Mouse (Mus musculus) stomach, embryonic 16.5 days (tissue): ENCODE measurements around the gene Anxa6. TPM values are rescaled to one million over a fixed set of nuclear protein-coding genes. Genes with fewer than 3 reads are reported as not detected.

ENCODE experiments used
- ATAC-seq: fragments of 200-750 bp; cut with Nextera tagmentation; 2 replicates; pipeline ENCODE4 v1.8.0; 2017; ENCODE audit warnings: moderate number of reproducible peaks, moderate TSS enrichment; ENCODE audit not compliant: insufficient read depth, low FRiP score
- H3K27ac ChIP-seq: fragments of 300-500 bp; sonication (generic); 2 replicates; pipeline ENCODE4 v1.5.1; 2014; ENCODE audit warnings: low read length
- H3K27me3 ChIP-seq: fragments of 300-500 bp; sonication (generic); 2 replicates; pipeline ENCODE4 v1.6.1; 2014; ENCODE audit warnings: low read length, control low read depth, mixed read lengths; ENCODE audit not compliant: control insufficient read depth, insufficient read depth
- H3K36me3 ChIP-seq: fragments of 300-500 bp; sonication (generic); 2 replicates; pipeline ENCODE4 v1.6.1; 2014; ENCODE audit warnings: low read length; ENCODE audit not compliant: control insufficient read depth, insufficient read depth
- H3K4me1 ChIP-seq: fragments of 300-500 bp; sonication (generic); 2 replicates; pipeline ENCODE4 v1.6.1; 2014; ENCODE audit warnings: low read length, control low read depth, mixed read lengths; ENCODE audit not compliant: control insufficient read depth, insufficient read depth
- H3K4me2 ChIP-seq: fragments of 300-500 bp; sonication (generic); 2 replicates; pipeline ENCODE4 v1.6.1; 2014; ENCODE audit warnings: low read depth, low read length, mixed read lengths
- H3K4me3 ChIP-seq: fragments of 300-500 bp; sonication (generic); replicated peaks from 2 replicates; pipeline ENCODE4 v1.5.1; 2014; ENCODE audit warnings: mild to moderate bottlenecking, low read length
- H3K9ac ChIP-seq: fragments of 300-500 bp; sonication (generic); 2 replicates; pipeline ENCODE4 v1.6.1; 2014; ENCODE audit warnings: low read length
- H3K9me3 ChIP-seq: fragments of 300-500 bp; sonication (generic); replicated peaks from 2 replicates; pipeline ENCODE4 v1.6.1; 2016; ENCODE audit warnings: low read length, control low read depth; ENCODE audit not compliant: control insufficient read depth
- WGBS: fragments of 180-500 bp; shearing (Covaris S2); extraction: QIAGEN DNeasy Blood & Tissue Kit; methylation state at CpG from one replicate; pipeline ENCODE4 v1.1.7; 2014; 5-methylcytosine and 5-hydroxymethylcytosine counted together
- polyA plus RNA-seq: library from polyadenylated mRNA; unstranded; fragments of >200 nt; fragmentation: Nextera tagmentation; extraction: Ambion mirVana; gene quantifications from 2 replicates; pipeline ENCODE4 v1.2.1, GENCODE M21; 2015

Gene Anxa6
- polyA plus RNA-seq, 1 experiment from 2014 or later = 364 TPM

GRCm38 (mm10) chr11:55039591-55039990, 6.3 kb upstream of the Anxa6 start:
- Histone ChIP-seq H3K27me3 (no peaks in the 10 kb centered on the region), H3K4me3 (no peak overlapping the region), H3K4me2 (no peak overlapping the region), H3K27ac (no peak overlapping the region), H3K36me3 (no peaks in the 10 kb centered on the region), H3K9ac (no peak overlapping the region), H3K9me3 (no peaks in the 10 kb centered on the region), H3K4me1 (no peaks in the 10 kb centered on the region)
- ATAC-seq = peak; percentile 41; the same call in 1 of the 2 replicates
- 3% methylated on average over 9 of the region's 9 CpGs for WGBS

- H3K4me1 ChIP-seq = peaks cover 7% of the 10 kb centered on the region
- H3K27ac ChIP-seq = no peak overlapping the region
- no peak overlapping the region for H3K4me3 ChIP-seq
- no peaks in the 10 kb centered on the region for H3K9me3 ChIP-seq
- H3K27me3 ChIP-seq = no peaks in the 10 kb centered on the region
- 28% methylated on average over 3 of the region's 3 CpGs for WGBS
- H3K36me3 ChIP-seq = no peaks in the 10 kb centered on the region
- no peak overlapping the region for H3K4me2 ChIP-seq
- no peak overlapping the region for H3K9ac ChIP-seq
- no peak for ATAC-seq
These were observed 3.4 kb upstream of the Anxa6 start for GRCm38 (mm10) chr11:55036601-55037000.

GRCm38 (mm10) chr11:55032286-55032685, 959 bp downstream of the Anxa6 start:
- H3K36me3 ChIP-seq = no peaks in the 10 kb centered on the region
- H3K9ac ChIP-seq = peak overlapping the region; percentile 89
- WGBS = 5% methylated on average over 5 of the region's 5 CpGs
- no peaks in the 10 kb centered on the region for H3K9me3 ChIP-seq
- H3K4me1 ChIP-seq = peaks cover 39% of the 10 kb centered on the region
- H3K4me3 ChIP-seq = peak overlapping the region; percentile 85
- H3K4me2 ChIP-seq = peak overlapping the region; percentile 75
- H3K27ac ChIP-seq = peak overlapping the region; percentile 98
- no peak for ATAC-seq
- no peaks in the 10 kb centered on the region for H3K27me3 ChIP-seq

- Histone ChIP-seq H3K9me3 (no peaks in the 10 kb centered on the region), H3K9ac (peak overlapping the region; percentile 89), H3K4me2 (peak overlapping the region; percentile 75), H3K36me3 (no peaks in the 10 kb centered on the region), H3K27ac (peak overlapping the region; percentile 98), H3K27me3 (no peaks in the 10 kb centered on the region), H3K4me3 (peak overlapping the region; percentile 85), H3K4me1 (peaks cover 42% of the 10 kb centered on the region)
- WGBS = 6% methylated on average over 3 of the region's 4 CpGs
- no peak for ATAC-seq
These were observed 1.3 kb downstream of the Anxa6 start for GRCm38 (mm10) chr11:55031991-55032280.

GRCm38 (mm10) chr11:55031211-55031990, 1.8 kb downstream of the Anxa6 start:
- Histone ChIP-seq H3K27me3 (no peaks in the 10 kb centered on the region), H3K9ac (peak overlapping the region; percentile 89), H3K4me3 (peak overlapping the region; percentile 85), H3K27ac (peak overlapping the region; percentile 98), H3K36me3 (no peaks in the 10 kb centered on the region), H3K4me1 (peaks cover 47% of the 10 kb centered on the region), H3K4me2 (peak overlapping the region; percentile 75), H3K9me3 (no peaks in the 10 kb centered on the region)
- WGBS = 25% methylated on average over 10 of the region's 10 CpGs
- peak; percentile 36; the same call in 1 of the 2 replicates for ATAC-seq

GRCm38 (mm10) chr11:55028509-55028908, 4.7 kb downstream of the Anxa6 start:
- H3K27ac ChIP-seq = peak overlapping the region; percentile 42; the same call in 1 of the 2 replicates
- H3K36me3 ChIP-seq = no peaks in the 10 kb centered on the region
- H3K9ac ChIP-seq = 0 out of 2 replicates have a peak overlapping the region, but pooled peaks have one; percentile 6
- ATAC-seq = no peak
- H3K4me3 ChIP-seq = no peak overlapping the region
- no peaks in the 10 kb centered on the region for H3K27me3 ChIP-seq
- H3K4me1 ChIP-seq = peaks cover 70% of the 10 kb centered on the region
- WGBS = 62% methylated on average over 2 of the region's 2 CpGs
- no peaks in the 10 kb centered on the region for H3K9me3 ChIP-seq
- H3K4me2 ChIP-seq = no peak overlapping the region

- peak overlapping the region; percentile 84 for H3K27ac ChIP-seq
These were observed 5.9 kb downstream of the Anxa6 start for GRCm38 (mm10) chr11:55027204-55027855.

GRCm38 (mm10) chr11:55025896-55026295, 7.3 kb downstream of the Anxa6 start:
- Histone ChIP-seq H3K9ac (no peak overlapping the region), H3K9me3 (no peaks in the 10 kb centered on the region), H3K4me2 (no peak overlapping the region), H3K36me3 (no peaks in the 10 kb centered on the region), H3K27ac (peak overlapping the region; percentile 20), H3K4me1 (peaks cover 86% of the 10 kb centered on the region), H3K27me3 (no peaks in the 10 kb centered on the region), H3K4me3 (no peak overlapping the region)
- 64% methylated on average over 4 of the region's 4 CpGs for WGBS
- no peak for ATAC-seq

More at GRCm38 (mm10) chr11:55027204-55027855, 5.9 kb downstream of the Anxa6 start:
- Histone ChIP-seq H3K36me3 (no peaks in the 10 kb centered on the region), H3K9ac (peak overlapping the region; percentile 16; the same call in 1 of the 2 replicates), H3K27me3 (no peaks in the 10 kb centered on the region), H3K4me2 (peak overlapping the region; percentile 33), H3K9me3 (no peaks in the 10 kb centered on the region), H3K4me1 (peaks cover 80% of the 10 kb centered on the region), H3K4me3 (no peak overlapping the region)
- WGBS = 60% methylated on average over 2 of the region's 2 CpGs
- no peak for ATAC-seq

- Histone ChIP-seq H3K27me3 (no peaks in the 10 kb centered on the region), H3K9me3 (no peaks in the 10 kb centered on the region), H3K4me3 (no peak overlapping the region; the same call in 1 of the 2 replicates), H3K4me2 (peak overlapping the region; percentile 46), H3K4me1 (peaks cover 80% of the 10 kb centered on the region), H3K36me3 (peaks cover 7% of the 10 kb centered on the region; the same call in 1 of the 2 replicates), H3K27ac (peak overlapping the region; percentile 96), H3K9ac (peak overlapping the region; percentile 52; the same call in 1 of the 2 replicates)
- 46% methylated on average over 3 of the region's 3 CpGs for WGBS
- ATAC-seq = no peak
These were observed 9.7 kb downstream of the Anxa6 start for GRCm38 (mm10) chr11:55023583-55023982.
